Mouse (Mus musculus) midbrain, embryonic 13.5 days (tissue): ENCODE measurements around the gene Macf1. TPM values are rescaled to one million over a fixed set of nuclear protein-coding genes. Genes with fewer than 3 reads are reported as not detected.
A peak's percentile ranks its signal among the peaks of the same experiment; 100 is the strongest.

Experiments
- ATAC-seq: fragments of 200-750 bp; cut with Nextera tagmentation; 2 replicates; pipeline ENCODE4 v1.8.0; 2017; ENCODE audit warnings: mild to moderate bottlenecking, moderate TSS enrichment, moderate library complexity
- H3K27ac ChIP-seq: fragments of 300-500 bp; sonication (generic); 2 replicates; pipeline ENCODE4 v1.5.1; 2015; ENCODE audit warnings: inconsistent platforms, mild to moderate bottlenecking, moderate library complexity
- H3K27me3 ChIP-seq: fragments of 300-500 bp; sonication (generic); 2 replicates; pipeline ENCODE4 v1.6.1; 2015; ENCODE audit warnings: mild to moderate bottlenecking, inconsistent platforms
- H3K36me3 ChIP-seq: fragments of 300-500 bp; sonication (generic); 2 replicates; pipeline ENCODE4 v1.6.1; 2015; ENCODE audit warnings: mild to moderate bottlenecking, inconsistent platforms
- H3K4me1 ChIP-seq: fragments of 300-500 bp; sonication (generic); replicated peaks from 2 replicates; pipeline ENCODE4 v1.6.1; 2015; ENCODE audit warnings: inconsistent platforms
- H3K4me2 ChIP-seq: fragments of 300-500 bp; sonication (generic); replicated peaks from 2 replicates; pipeline ENCODE4 v1.6.1; 2015; ENCODE audit warnings: moderate library complexity, mild to moderate bottlenecking, inconsistent platforms
- H3K4me3 ChIP-seq: fragments of 300-500 bp; sonication (generic); replicated peaks from 2 replicates; pipeline ENCODE4 v1.5.1; 2015; ENCODE audit warnings: mild to moderate bottlenecking, inconsistent platforms
- H3K9ac ChIP-seq: fragments of 300-500 bp; sonication (generic); replicated peaks from 2 replicates; pipeline ENCODE4 v1.6.1; 2015; ENCODE audit warnings: mild to moderate bottlenecking, inconsistent platforms
- H3K9me3 ChIP-seq: fragments of 300-500 bp; sonication (generic); 2 replicates; pipeline ENCODE4 v1.6.1; 2016; ENCODE audit warnings: mild to moderate bottlenecking, inconsistent platforms
- WGBS: fragments of 180-500 bp; shearing (Covaris S2); methylation state at CpG from one replicate; pipeline ENCODE4 v1.1.7; 2015; 5-methylcytosine and 5-hydroxymethylcytosine counted together
- polyA plus RNA-seq: library from polyadenylated mRNA; unstranded; fragments of >200 nt; fragmentation: Nextera tagmentation; extraction: Ambion mirVana; gene quantifications from 2 replicates; pipeline ENCODE4 v1.2.1, GENCODE M21; 2015

Gene Macf1
- polyA plus RNA-seq, 1 experiment from 2014 or later: 75.4 TPM

GRCm38 (mm10) chr4:123607174-123607573, 77.0 kb downstream of the Macf1 start:
- Histone ChIP-seq H3K27ac (no peak overlapping the region), H3K27me3 (no peaks in the 10 kb centered on the region), H3K4me2 (no peak overlapping the region), H3K4me1 (peaks cover 24% of the 10 kb centered on the region), H3K9me3 (no peaks in the 10 kb centered on the region), H3K36me3 (0 out of 2 replicates have a peak, but pooled peaks cover 4% of the 10 kb centered on the region), H3K4me3 (no peak overlapping the region), H3K9ac (no peak overlapping the region)
- no peak for ATAC-seq
- WGBS: 97% methylated on average over 1 of the region's 1 CpGs

- no peak overlapping the region for H3K9ac ChIP-seq
- no peak for ATAC-seq
- no peak overlapping the region for H3K4me3 ChIP-seq
- H3K27ac ChIP-seq: no peak overlapping the region
- no peaks in the 10 kb centered on the region for H3K9me3 ChIP-seq
- WGBS: 50% methylated on average over 5 of the region's 5 CpGs
- no peak overlapping the region for H3K4me2 ChIP-seq
- peaks cover 24% of the 10 kb centered on the region for H3K4me1 ChIP-seq
- 0 out of 2 replicates have a peak, but pooled peaks cover 4% of the 10 kb centered on the region for H3K36me3 ChIP-seq
- H3K27me3 ChIP-seq: no peaks in the 10 kb centered on the region
Observed at GRCm38 (mm10) chr4:123605948-123606347, 78.2 kb downstream of the Macf1 start.

- 0 out of 2 replicates have a peak, but pooled peaks cover 4% of the 10 kb centered on the region for H3K36me3 ChIP-seq
- ATAC-seq: no peak
- peaks cover 27% of the 10 kb centered on the region for H3K4me1 ChIP-seq
- no peak overlapping the region for H3K9ac ChIP-seq
- no peaks in the 10 kb centered on the region for H3K27me3 ChIP-seq
- H3K4me2 ChIP-seq: no peak overlapping the region
- 90% methylated on average over 1 of the region's 1 CpGs for WGBS
- no peaks in the 10 kb centered on the region for H3K9me3 ChIP-seq
- H3K4me3 ChIP-seq: no peak overlapping the region
- no peak overlapping the region for H3K27ac ChIP-seq
Observed at GRCm38 (mm10) chr4:123605309-123605708, 78.9 kb downstream of the Macf1 start.

DNA sequence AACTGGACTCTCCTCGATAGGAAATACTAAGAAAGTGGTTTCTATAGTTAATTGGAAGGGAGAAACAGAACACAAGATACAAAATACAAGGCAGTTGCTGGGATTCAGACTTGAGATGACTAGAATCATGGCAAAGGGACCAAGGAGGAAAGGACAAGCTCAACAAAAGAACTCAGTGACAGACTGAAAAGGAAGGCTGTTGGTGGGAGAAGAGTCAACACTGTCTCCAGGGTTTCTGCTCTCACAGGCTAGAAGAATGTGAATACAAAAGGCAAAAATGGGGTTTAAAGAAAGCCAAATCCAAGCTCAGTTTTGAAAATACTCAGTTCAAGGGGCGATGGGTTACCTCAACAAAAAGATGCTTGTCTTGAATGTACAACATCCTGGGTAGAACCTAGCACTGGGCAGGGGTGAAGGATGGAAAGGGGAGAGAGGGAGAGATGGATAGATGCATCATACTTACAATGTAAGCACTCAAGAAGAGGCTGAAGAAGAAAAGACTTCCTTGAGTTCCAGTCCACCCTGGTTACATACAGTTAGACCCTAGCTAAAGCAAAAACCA, 81.4 kb downstream of the Macf1 start:
- no peak for ATAC-seq
- Histone ChIP-seq H3K4me2 (no peak overlapping the region), H3K27ac (0 out of 2 replicates have a peak overlapping the region, but pooled peaks have one; percentile 36), H3K4me1 (peaks cover 34% of the 10 kb centered on the region), H3K36me3 (0 out of 2 replicates have a peak, but pooled peaks cover 4% of the 10 kb centered on the region), H3K9me3 (no peaks in the 10 kb centered on the region), H3K27me3 (no peaks in the 10 kb centered on the region), H3K4me3 (no peak overlapping the region), H3K9ac (no peak overlapping the region)
- 63% methylated on average over 2 of the region's 2 CpGs for WGBS

GRCm38 (mm10) chr4:123601036-123601435, 83.1 kb downstream of the Macf1 start:
- ATAC-seq: no peak
- no peak overlapping the region for H3K27ac ChIP-seq
- H3K4me3 ChIP-seq: no peak overlapping the region
- H3K4me1 ChIP-seq: peaks cover 33% of the 10 kb centered on the region
- H3K9ac ChIP-seq: no peak overlapping the region
- H3K36me3 ChIP-seq: no peaks in the 10 kb centered on the region
- H3K9me3 ChIP-seq: no peaks in the 10 kb centered on the region
- WGBS: 56% methylated on average over 1 of the region's 1 CpGs
- H3K4me2 ChIP-seq: no peak overlapping the region
- H3K27me3 ChIP-seq: no peaks in the 10 kb centered on the region

- H3K36me3 ChIP-seq: no peaks in the 10 kb centered on the region
Observed at GRCm38 (mm10) chr4:123598519-123599228, 85.5 kb downstream of the Macf1 start.

DNA sequence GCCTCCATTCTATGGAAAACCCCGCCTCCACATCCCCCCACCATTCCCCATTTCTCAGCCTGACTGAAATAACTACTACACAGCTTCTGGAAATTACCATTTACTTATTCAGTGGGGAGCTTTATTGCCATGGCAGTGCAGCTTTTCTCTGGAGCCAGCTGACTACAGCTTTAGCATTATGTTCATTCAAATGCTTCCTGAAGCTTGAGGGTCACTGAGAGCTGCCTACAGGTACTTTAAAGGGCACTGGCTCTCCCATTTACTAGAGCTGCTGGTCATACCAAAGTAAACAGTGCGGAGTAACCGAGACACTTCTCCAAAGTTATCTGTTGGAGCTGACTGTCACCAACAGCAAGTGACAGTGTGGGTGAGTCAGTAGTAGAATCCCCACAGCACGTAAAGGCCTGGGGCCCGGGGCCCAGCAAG, 89.8 kb downstream of the Macf1 start:
- Histone ChIP-seq H3K4me1 (peaks cover 65% of the 10 kb centered on the region), H3K36me3 (no peaks in the 10 kb centered on the region), H3K9ac (no peak overlapping the region), H3K4me3 (no peak overlapping the region), H3K9me3 (no peaks in the 10 kb centered on the region), H3K27me3 (no peaks in the 10 kb centered on the region), H3K4me2 (0 out of 2 replicates have a peak overlapping the region, but pooled peaks have one; percentile 4), H3K27ac (peak overlapping the region; percentile 59)
- peak; percentile 71 for ATAC-seq
- 23% methylated on average over 5 of the region's 5 CpGs for WGBS

More at GRCm38 (mm10) chr4:123598519-123599228, 85.5 kb downstream of the Macf1 start:
- Histone ChIP-seq H3K4me1 (peaks cover 39% of the 10 kb centered on the region), H3K9ac (no peak overlapping the region), H3K27me3 (no peaks in the 10 kb centered on the region), H3K4me2 (no peak overlapping the region), H3K9me3 (no peaks in the 10 kb centered on the region), H3K4me3 (no peak overlapping the region), H3K27ac (no peak overlapping the region)
- 84% methylated on average over 11 of the region's 11 CpGs for WGBS
- no peak for ATAC-seq

DNA sequence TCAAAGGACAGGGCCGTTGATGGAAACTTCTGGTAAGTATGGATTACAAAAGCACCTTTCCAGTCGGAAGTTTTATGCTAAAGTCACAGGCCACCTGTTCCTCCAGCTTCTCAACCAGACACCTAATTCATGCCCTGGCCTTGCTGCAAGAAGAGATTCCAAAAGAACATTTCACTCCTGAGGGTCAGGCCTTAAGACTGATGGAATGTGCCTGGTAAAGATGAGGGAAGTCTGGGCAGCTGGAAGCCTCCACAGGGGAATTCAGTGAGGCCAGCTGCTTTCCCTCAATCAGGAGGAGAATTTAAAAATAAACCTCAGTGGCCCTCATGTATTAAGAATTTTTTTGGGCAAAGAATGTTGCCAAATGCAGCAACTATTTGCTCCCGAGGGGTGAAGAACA, 90.5 kb downstream of the Macf1 start:
- Histone ChIP-seq H3K27me3 (no peaks in the 10 kb centered on the region), H3K4me1 (peaks cover 72% of the 10 kb centered on the region), H3K27ac (peak overlapping the region; percentile 63), H3K4me2 (no peak overlapping the region), H3K36me3 (no peaks in the 10 kb centered on the region), H3K9ac (no peak overlapping the region), H3K4me3 (no peak overlapping the region), H3K9me3 (no peaks in the 10 kb centered on the region)
- WGBS: 24% methylated on average over 3 of the region's 3 CpGs
- ATAC-seq: no peak

DNA sequence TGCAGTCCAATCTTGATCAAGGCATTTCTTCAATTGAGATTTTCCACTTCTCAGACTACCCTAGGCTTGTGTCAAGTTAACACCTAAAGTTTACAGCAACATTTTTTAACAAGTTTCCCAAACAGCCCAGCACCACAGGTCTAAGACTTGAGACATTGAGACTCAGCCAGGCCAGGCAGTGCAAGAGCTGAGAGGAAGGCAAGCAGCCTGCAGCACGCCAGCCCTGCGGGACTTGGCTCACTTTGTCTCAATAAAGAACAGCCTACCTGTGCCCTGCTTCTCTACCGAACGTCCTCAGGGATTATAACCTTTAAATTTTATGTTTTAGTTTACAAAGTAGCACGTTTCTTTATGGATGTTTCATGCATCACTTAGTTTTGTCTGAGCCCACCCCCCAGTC, 92.1 kb downstream of the Macf1 start:
- no peak overlapping the region for H3K4me2 ChIP-seq
- no peaks in the 10 kb centered on the region for H3K9me3 ChIP-seq
- 82% methylated on average over 5 of the region's 5 CpGs for WGBS
- no peaks in the 10 kb centered on the region for H3K36me3 ChIP-seq
- H3K4me3 ChIP-seq: no peak overlapping the region
- peaks cover 66% of the 10 kb centered on the region for H3K4me1 ChIP-seq
- H3K9ac ChIP-seq: no peak overlapping the region
- no peak overlapping the region for H3K27ac ChIP-seq
- H3K27me3 ChIP-seq: no peaks in the 10 kb centered on the region
- no peak for ATAC-seq

GRCm38 (mm10) chr4:123591026-123591635, 93.0 kb downstream of the Macf1 start:
- 80% methylated on average over 4 of the region's 4 CpGs for WGBS
- Histone ChIP-seq H3K27me3 (no peaks in the 10 kb centered on the region), H3K4me1 (peaks cover 66% of the 10 kb centered on the region), H3K9me3 (no peaks in the 10 kb centered on the region), H3K4me2 (no peak overlapping the region), H3K27ac (no peak overlapping the region), H3K36me3 (no peaks in the 10 kb centered on the region), H3K4me3 (no peak overlapping the region), H3K9ac (no peak overlapping the region)
- ATAC-seq: no peak

DNA sequence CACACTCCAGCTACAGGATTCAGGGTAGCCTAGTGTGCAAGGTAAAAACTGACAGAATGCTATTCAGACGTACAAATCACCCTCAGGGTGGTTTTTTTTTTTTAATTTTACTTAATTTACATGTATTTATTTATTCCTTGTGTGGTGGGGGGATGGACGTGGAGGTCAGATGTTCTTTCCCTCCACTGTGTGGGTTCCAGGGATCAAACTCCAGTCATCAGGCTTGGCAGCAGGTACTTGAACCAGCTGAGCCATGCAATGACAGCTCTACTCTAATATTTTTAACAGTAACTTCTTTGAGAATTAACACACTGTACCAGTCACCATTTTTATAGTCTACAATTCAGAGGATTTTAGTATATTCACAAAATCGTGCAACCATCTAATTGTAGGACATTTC, 94.7 kb downstream of the Macf1 start:
- H3K9ac ChIP-seq: no peak overlapping the region
- no peaks in the 10 kb centered on the region for H3K9me3 ChIP-seq
- H3K27ac ChIP-seq: no peak overlapping the region
- H3K36me3 ChIP-seq: no peaks in the 10 kb centered on the region
- H3K4me2 ChIP-seq: no peak overlapping the region
- H3K27me3 ChIP-seq: no peaks in the 10 kb centered on the region
- peaks cover 65% of the 10 kb centered on the region for H3K4me1 ChIP-seq
- ATAC-seq: no peak
- H3K4me3 ChIP-seq: no peak overlapping the region
- 58% methylated on average over 3 of the region's 3 CpGs for WGBS
